Mouse (Mus musculus): ENCODE data around the gene Fhl3. TPM values are rescaled to one million over a fixed set of nuclear protein-coding genes. Genes with fewer than 3 reads are reported as not detected.
"Not testable (repeated sequence)": the region's sequence is repeated elsewhere in the genome, so short reads cannot be mapped to it uniquely, and the experiment has no call there.

The Fhl3 gene
- polyA plus RNA-seq, 1 experiment from 2014 or later: 2.7 TPM

DNA sequence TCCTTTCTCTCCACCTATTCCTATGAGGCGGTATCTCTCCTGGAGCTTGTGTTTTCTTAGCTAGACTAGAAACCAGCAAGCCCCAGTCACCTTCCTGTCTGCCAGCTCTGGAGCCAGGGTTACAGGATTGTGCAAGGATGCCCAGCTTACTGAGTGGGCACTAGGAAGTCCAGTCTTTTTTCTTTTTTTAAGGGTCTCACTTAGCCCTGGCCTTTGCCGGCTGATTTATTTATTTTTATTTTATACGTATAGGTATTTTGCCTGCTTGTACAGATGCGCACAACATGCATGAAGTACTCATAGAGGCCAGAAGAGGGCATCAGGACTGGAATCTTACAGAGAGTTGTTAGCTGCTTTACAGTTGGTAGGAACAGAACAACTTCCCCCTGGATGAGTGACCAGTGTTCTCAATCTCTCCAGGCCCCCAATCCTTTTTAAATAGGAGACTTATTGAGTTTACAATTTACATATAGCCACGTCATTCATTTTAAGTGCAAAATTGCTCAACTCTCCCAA, 10.3 kb downstream of the Fhl3 start:
- Histone ChIP-seq H3K4me2 (ENCODE audit: low read depth, low read length) (peak overlapping the region; percentile 91), H3K9ac (replicated peaks) (no peak overlapping the region), H3K4me1 (ENCODE audit: insufficient read depth) (peaks cover 26% of the 10 kb centered on the region), H3K27ac (ENCODE audit: low read depth) (peak overlapping the region; percentile 93; the same call in 1 of the 2 replicates), H3K27me3 (ENCODE audit: insufficient read depth, low read length) (no peaks in the 10 kb centered on the region), H3K4me3 (ENCODE audit: low read depth, low read length) (no peak overlapping the region), H3K9me3 (ENCODE audit: low read length) (no peaks in the 10 kb centered on the region), H3K36me3 (replicated peaks; ENCODE audit: insufficient read depth, low read length) (peaks cover 5% of the 10 kb centered on the region; the same call in 1 of the 2 replicates)
- ATAC-seq (no peak), DNase-seq (peak; percentile 47)
- TF ChIP-seq EP300 (IDR thresholded peaks at IDR 0.05; ENCODE audit: low read depth) (no peak), CTCF (IDR thresholded peaks at IDR 0.05; ENCODE audit: low read depth) (peak; percentile 75)
- 5% methylated on average over 5 of the region's 5 CpGs for WGBS (ENCODE audit: insufficient replicate concordance)

DNA sequence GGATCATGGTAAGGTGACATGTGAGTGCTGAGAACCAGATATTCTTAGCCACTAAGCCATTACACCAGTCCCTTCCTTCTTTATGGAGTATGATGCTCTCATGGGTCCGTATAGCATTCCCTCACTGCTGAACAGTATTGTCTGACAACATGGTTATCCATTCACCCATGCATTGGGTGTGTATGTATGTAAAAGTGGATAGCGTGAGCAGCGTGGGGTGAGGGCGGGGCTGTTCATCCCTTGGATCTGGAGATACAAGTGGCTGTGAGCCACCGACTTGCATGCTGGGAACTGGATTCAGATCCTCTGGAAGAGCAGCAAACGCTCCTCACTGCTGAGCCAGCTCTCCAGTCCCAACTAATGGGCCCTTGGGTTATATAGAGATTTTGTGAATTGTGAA, 12.1 kb downstream of the Fhl3 start:
- Histone ChIP-seq H3K36me3 (replicated peaks; ENCODE audit: insufficient read depth, low read length) (peaks cover 12% of the 10 kb centered on the region), H3K9ac (replicated peaks) (no peak overlapping the region), H3K4me2 (ENCODE audit: low read depth, low read length) (no peak overlapping the region), H3K27me3 (ENCODE audit: insufficient read depth, low read length) (no peaks in the 10 kb centered on the region), H3K27ac (ENCODE audit: low read depth) (no peak overlapping the region; the same call in 1 of the 2 replicates), H3K9me3 (ENCODE audit: low read length) (no peaks in the 10 kb centered on the region), H3K4me3 (ENCODE audit: low read depth, low read length) (no peak overlapping the region), H3K4me1 (ENCODE audit: insufficient read depth) (peaks cover 29% of the 10 kb centered on the region)
- DNase-seq (peak; percentile 37), ATAC-seq (peak; percentile 31)
- peak; percentile 56 for TF ChIP-seq EP300 (IDR thresholded peaks at IDR 0.05; ENCODE audit: low read depth)
- TF ChIP-seq CTCF (IDR thresholded peaks at IDR 0.05; ENCODE audit: low read depth): no peak
- 69% methylated on average over 6 of the region's 6 CpGs for WGBS (ENCODE audit: insufficient replicate concordance)

DNA sequence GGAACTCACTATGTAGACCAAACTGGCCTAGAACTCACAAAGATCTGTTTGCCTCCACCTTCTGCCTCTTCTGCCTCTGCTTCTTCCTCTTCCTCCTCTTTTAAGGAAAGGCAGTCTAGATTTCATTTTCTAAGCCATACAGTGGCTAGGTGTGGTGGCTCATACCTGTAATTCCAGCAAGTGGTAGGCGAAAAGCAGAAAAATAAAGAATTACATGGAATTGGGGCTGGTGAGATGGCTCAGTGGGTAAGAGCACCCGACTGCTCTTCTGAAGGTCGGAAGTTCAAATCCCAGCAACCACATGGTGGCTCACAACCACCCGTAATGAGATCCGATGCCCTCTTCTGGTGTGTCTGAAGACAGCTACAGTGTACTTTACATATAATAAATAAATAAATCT, 13.3 kb downstream of the Fhl3 start:
- Histone ChIP-seq H3K4me1 (ENCODE audit: insufficient read depth) (peaks cover 24% of the 10 kb centered on the region), H3K4me2 (ENCODE audit: low read depth, low read length) (peak overlapping the region; percentile 77; the same call in 1 of the 2 replicates), H3K36me3 (replicated peaks; ENCODE audit: insufficient read depth, low read length) (peaks cover 24% of the 10 kb centered on the region)
- ATAC-seq; H3K9me3 ChIP-seq (ENCODE audit: low read length); H3K4me3 ChIP-seq (ENCODE audit: low read depth, low read length); H3K9ac ChIP-seq (replicated peaks); DNase-seq; H3K27ac ChIP-seq (ENCODE audit: low read depth); H3K27me3 ChIP-seq (ENCODE audit: insufficient read depth, low read length): not testable (repeated sequence)
- WGBS (ENCODE audit: insufficient replicate concordance): 60% methylated on average over 5 of the region's 5 CpGs

- whole genome bisulfite sequencing (ENCODE audit: insufficient replicate concordance): under 1% methylated on average over 56 of the region's 57 CpGs
- peak within 1 kb of the TSS; percentile 87 for H3K9ac ChIP-seq (replicated peaks)
- peak; percentile 95 for DNase-seq
- TF ChIP-seq EP300 (IDR thresholded peaks at IDR 0.05; ENCODE audit: low read depth): 0 out of 2 replicates have a peak, but pooled peaks have one; percentile 37
- peak; percentile 94 for TF ChIP-seq CTCF (IDR thresholded peaks at IDR 0.05; ENCODE audit: low read depth)
- H3K27me3 ChIP-seq (ENCODE audit: insufficient read depth, low read length): no peaks in the 10 kb centered on the region
- H3K27ac ChIP-seq (ENCODE audit: low read depth): peak within 1 kb of the TSS; percentile 61
- H3K4me3 ChIP-seq (ENCODE audit: low read depth, low read length): peak within 1 kb of the TSS; percentile 87
- peak within 1 kb of the TSS; percentile 77 for H3K4me2 ChIP-seq (ENCODE audit: low read depth, low read length)
- peaks cover 33% of the 10 kb centered on the region for H3K36me3 ChIP-seq (replicated peaks; ENCODE audit: insufficient read depth, low read length)
- H3K4me1 ChIP-seq (ENCODE audit: insufficient read depth): peaks cover 16% of the 10 kb centered on the region
- ATAC-seq: peak; percentile 90
- no peaks in the 10 kb centered on the region for H3K9me3 ChIP-seq (ENCODE audit: low read length)
Observed at GRCm38 (mm10) chr4:124714545-124715481, 14.3 kb downstream of the Fhl3 start, which contains the start of gene Sf3a3. TSS of gene Sf3a3 (plus strand) at chr4:124714776.

- no peaks in the 10 kb centered on the region for H3K27me3 ChIP-seq (ENCODE audit: insufficient read depth, low read length)
- DNase-seq: no peak
- 85% methylated on average over 4 of the region's 4 CpGs for WGBS (ENCODE audit: insufficient replicate concordance)
Observed at GRCm38 (mm10) chr4:124719101-124719500, 18.6 kb downstream of the Fhl3 start.

DNA sequence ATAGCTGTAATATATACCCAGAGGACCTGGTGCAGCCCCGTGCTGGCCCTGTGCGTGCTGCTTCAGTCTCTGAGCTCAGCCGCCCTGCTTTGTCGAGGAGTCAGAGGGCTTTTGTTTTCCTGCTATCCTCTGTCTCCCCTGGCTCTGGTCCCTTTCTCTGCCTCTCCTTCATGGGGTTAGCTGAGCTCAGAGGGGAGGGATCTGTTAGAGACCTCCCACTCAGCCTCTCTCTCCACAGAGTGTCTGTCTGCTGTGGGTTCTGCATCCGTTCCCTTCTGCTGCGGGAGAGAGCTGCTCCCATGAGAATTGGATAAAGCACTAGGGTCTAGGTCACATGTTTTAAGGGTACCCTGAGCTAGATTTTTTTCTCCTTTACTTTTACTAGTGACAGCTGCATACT, 25.6 kb downstream of the Fhl3 start:
- Histone ChIP-seq H3K27ac (ENCODE audit: low read depth) (no peak overlapping the region), H3K4me2 (ENCODE audit: low read depth, low read length) (no peak overlapping the region), H3K9me3 (ENCODE audit: low read length) (no peaks in the 10 kb centered on the region), H3K4me3 (ENCODE audit: low read depth, low read length) (no peak overlapping the region), H3K9ac (replicated peaks) (no peak overlapping the region), H3K4me1 (ENCODE audit: insufficient read depth) (no peaks in the 10 kb centered on the region), H3K27me3 (ENCODE audit: insufficient read depth, low read length) (no peaks in the 10 kb centered on the region), H3K36me3 (replicated peaks; ENCODE audit: insufficient read depth, low read length) (peaks cover 80% of the 10 kb centered on the region)
- no peak for DNase-seq
- no peak for TF ChIP-seq CTCF (IDR thresholded peaks at IDR 0.05; ENCODE audit: low read depth)
- TF ChIP-seq EP300 (IDR thresholded peaks at IDR 0.05; ENCODE audit: low read depth): no peak
- ATAC-seq: no peak
- 86% methylated on average over 6 of the region's 6 CpGs for WGBS (ENCODE audit: insufficient replicate concordance)

More at GRCm38 (mm10) chr4:124719101-124719500, 18.6 kb downstream of the Fhl3 start:
- H3K9me3 ChIP-seq (ENCODE audit: low read length): no peaks in the 10 kb centered on the region
- H3K4me3 ChIP-seq (ENCODE audit: low read depth, low read length): no peak overlapping the region
- no peak overlapping the region for H3K9ac ChIP-seq (replicated peaks)
- peaks cover 6% of the 10 kb centered on the region for H3K4me1 ChIP-seq (ENCODE audit: insufficient read depth)
- H3K27ac ChIP-seq (ENCODE audit: low read depth): no peak overlapping the region
- ATAC-seq: no peak
- peaks cover 64% of the 10 kb centered on the region for H3K36me3 ChIP-seq (replicated peaks; ENCODE audit: insufficient read depth, low read length)
- TF ChIP-seq CTCF (IDR thresholded peaks at IDR 0.05; ENCODE audit: low read depth): no peak
- TF ChIP-seq EP300 (IDR thresholded peaks at IDR 0.05; ENCODE audit: low read depth): no peak
- H3K4me2 ChIP-seq (ENCODE audit: low read depth, low read length): no peak overlapping the region

Measured in liver, postnatal 0 days (tissue).